Mouse (Mus musculus): Measurements from ENCODE around the gene Spin2c.

Gene Spin2c

GRCm38 (mm10) chrX:153831951-153832561 is at the start of gene Spin2c:
Gene Spin2c (plus strand): TSS chrX:153832225.
- peak; percentile 1 for DNase-seq (ENCODE audit: low read depth, low spot score)

- DNase-seq (ENCODE audit: low read depth, low spot score) = no peak
These were observed 581 bp downstream of the Spin2c start for GRCm38 (mm10) chrX:153832606-153833005.

Data from skeletal muscle tissue, adult 2 months (tissue).